Mouse (Mus musculus) erythroblast, embryonic 14.5 days (primary cell): ENCODE data around the gene Itfg2. TPM values are rescaled to one million over a fixed set of nuclear protein-coding genes. Genes with fewer than 3 reads are reported as not detected.
"Not testable (repeated sequence)": the region's sequence is repeated elsewhere in the genome, so short reads cannot be mapped to it uniquely, and the experiment has no call there.

Experiments
- H3K27me3 ChIP-seq: 2 replicates; pipeline ENCODE4 v1.6.1; 2012; ENCODE audit warnings: inconsistent platforms; ENCODE audit not compliant: control insufficient read depth
- H3K36me3 ChIP-seq: 2 replicates; pipeline ENCODE4 v1.6.1; 2012; ENCODE audit warnings: mild to moderate bottlenecking, inconsistent platforms; ENCODE audit not compliant: control insufficient read depth
- H3K4me1 ChIP-seq: 2 replicates; pipeline ENCODE4 v1.6.1; 2012; ENCODE audit warnings: inconsistent platforms; ENCODE audit not compliant: control insufficient read depth
- H3K4me3 ChIP-seq: replicated peaks from 2 replicates; pipeline ENCODE3; 2012; ENCODE audit warnings: moderate library complexity, mild to moderate bottlenecking, inconsistent platforms
- H3K9me3 ChIP-seq: 2 replicates; pipeline ENCODE4 v1.6.1; 2012; ENCODE audit warnings: low read length, inconsistent platforms, mixed read lengths; ENCODE audit not compliant: control insufficient read depth
- GATA1 ChIP-seq: IDR thresholded peaks from 2 replicates; pipeline ENCODE4 v1.6.1; 2012; ENCODE audit warnings: low read length, inconsistent platforms, mixed read lengths
- TAL1 ChIP-seq: IDR thresholded peaks from 3 replicates; pipeline ENCODE4 v1.6.1; 2012; ENCODE audit warnings: low read length, inconsistent platforms, mixed read lengths
- polyA plus RNA-seq: library from polyadenylated mRNA; stranded (reverse); fragments of >175 nt; gene quantifications from 2 replicates; pipeline ENCODE4 v1.2.3, GENCODE M21; 2012

The Itfg2 gene
- polyA plus RNA-seq, 1 experiment, result 1.9 TPM

DNA sequence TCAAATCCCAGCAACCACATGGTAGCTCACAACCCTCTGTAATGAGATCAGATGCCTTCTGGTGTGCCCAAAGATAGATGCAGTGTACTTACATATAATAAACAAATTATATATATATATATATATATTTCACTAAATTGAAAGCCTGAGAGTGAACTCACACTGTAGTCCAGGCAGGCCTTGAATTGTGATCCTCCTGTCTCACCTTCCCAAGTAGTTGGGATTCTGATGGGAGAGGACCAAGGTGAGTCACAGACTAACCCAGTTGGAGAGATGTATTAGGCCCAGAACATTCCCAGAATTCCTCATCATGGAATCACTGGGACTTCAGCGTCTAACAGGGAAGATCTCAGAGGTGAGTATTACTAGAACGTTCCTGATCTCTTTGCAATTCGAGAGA, 25.7 kb downstream of the Itfg2 start, which contains the start of gene Nrip2:
Gene Nrip2, plus strand, starts transcription at position 301 of the 400 bp plus-strand sequence.
- no peaks in the 10 kb centered on the region for H3K36me3 ChIP-seq
- no peaks in the 10 kb centered on the region for H3K27me3 ChIP-seq
- H3K4me3 ChIP-seq, result no peak within 1 kb of the TSS
- no peaks in the 10 kb centered on the region for H3K4me1 ChIP-seq
- TF ChIP-seq GATA1 (no peak), TAL1 (no peak)
- H3K9me3 ChIP-seq, result no peaks in the 10 kb centered on the region

DNA sequence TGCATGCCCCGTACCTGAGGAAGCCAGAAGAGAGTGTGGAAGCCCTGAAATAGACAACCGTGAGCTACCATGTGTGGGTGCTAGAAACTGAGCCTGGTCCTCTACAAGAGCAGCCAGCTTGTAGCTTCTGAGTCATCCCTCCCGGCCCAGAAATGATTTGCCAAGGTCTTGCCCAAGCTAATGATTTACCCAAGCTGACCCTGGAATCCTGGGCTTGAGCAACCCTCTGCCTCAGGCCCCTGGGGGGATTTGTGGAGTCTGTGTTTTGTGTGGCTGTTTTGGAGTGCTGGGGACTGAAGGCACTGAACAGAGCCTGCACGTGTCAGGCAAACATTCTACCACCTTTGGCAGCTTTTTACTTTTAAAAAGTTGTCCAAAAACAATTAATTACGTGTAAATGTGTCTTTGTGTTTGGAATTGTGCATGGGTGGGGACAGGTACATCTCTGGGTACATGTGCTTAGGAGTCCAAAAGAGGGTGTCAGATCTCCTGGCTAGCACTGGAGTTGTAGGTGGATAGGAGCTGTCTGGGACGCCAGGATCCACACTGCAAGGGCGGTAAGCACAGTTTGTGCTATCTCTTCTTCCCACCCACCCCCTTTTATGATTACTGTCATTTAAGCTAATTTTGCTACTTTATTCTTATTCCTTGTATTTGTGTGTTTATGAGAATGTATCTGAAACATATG, 27.0 kb downstream of the Itfg2 start:
- Histone ChIP-seq H3K27me3 (no peaks in the 10 kb centered on the region), H3K4me3 (no peak overlapping the region), H3K9me3 (no peaks in the 10 kb centered on the region), H3K4me1 (no peaks in the 10 kb centered on the region), H3K36me3 (no peaks in the 10 kb centered on the region)
- no peak for TF ChIP-seq TAL1
- TF ChIP-seq GATA1, result no peak

DNA sequence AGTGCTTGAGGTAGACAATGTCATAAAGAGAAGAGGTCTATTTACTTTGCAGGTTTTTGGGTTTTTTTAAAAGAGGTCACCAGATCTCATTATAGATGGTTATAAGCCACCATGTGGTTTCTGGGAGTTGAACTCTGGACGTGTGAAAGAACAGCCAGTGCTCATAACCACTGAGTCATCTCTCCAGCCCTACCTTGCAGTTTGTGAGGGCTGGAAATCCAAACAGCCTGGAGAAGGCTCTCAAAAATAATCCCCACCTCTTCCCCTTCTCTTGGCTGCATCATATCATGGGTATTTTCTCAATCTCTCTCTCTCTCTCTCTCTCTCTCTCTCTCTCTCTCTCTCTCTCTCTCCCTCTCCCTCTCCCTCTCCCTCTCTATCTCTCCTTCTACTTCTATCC, 34.0 kb downstream of the Itfg2 start:
- Histone ChIP-seq H3K27me3 (no peaks in the 10 kb centered on the region), H3K36me3 (no peaks in the 10 kb centered on the region), H3K4me1 (no peaks in the 10 kb centered on the region), H3K9me3 (no peaks in the 10 kb centered on the region), H3K4me3 (no peak overlapping the region)
- no peak for TF ChIP-seq GATA1
- TF ChIP-seq TAL1, result no peak

DNA sequence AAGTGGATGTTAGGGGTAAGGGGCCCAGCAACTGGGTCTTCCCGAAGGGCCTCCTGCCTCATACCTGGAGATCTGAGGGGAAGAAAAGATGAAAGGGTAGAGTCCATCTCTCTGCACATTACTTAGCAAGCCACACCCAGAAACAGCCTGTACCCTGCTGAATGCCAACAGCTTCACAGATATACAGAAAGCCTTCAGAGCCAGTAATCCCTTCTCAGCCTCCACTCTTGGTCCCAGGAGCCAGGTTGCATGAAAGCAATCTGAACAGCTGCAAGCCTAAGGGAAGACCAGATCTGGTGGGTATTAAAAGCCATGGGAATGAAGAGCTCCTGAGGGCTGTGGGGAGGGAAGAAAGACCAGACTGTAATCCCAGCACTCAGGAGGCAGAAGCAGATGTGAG, 35.5 kb downstream of the Itfg2 start:
- TF ChIP-seq GATA1 (no peak), TAL1 (no peak)
- Histone ChIP-seq H3K36me3 (no peaks in the 10 kb centered on the region), H3K4me1 (no peaks in the 10 kb centered on the region), H3K9me3 (no peaks in the 10 kb centered on the region), H3K27me3 (no peaks in the 10 kb centered on the region), H3K4me3 (no peak overlapping the region)

DNA sequence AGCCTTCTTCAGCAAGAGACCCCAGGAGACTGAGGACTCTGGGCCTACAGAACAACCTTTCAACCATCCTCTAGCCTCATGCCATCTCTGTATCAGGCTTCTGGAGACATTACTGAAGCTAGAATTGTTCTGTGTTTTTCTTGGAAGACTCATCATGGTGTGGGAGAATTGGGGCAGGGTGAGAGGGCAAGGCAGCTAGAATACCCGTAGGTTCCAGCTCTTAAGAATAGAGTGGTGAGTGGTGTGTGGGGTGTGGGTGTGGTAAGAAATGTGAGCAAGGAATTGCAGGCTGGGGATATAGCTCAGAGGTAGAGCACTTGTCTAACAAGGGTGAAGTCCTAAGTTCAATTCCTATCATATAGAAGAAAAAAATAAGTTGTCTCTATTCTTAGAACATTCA, 39.7 kb downstream of the Itfg2 start:
- Histone ChIP-seq H3K4me1 (no peaks in the 10 kb centered on the region), H3K36me3 (no peaks in the 10 kb centered on the region), H3K27me3 (no peaks in the 10 kb centered on the region), H3K4me3 (no peak overlapping the region), H3K9me3 (no peaks in the 10 kb centered on the region)
- TF ChIP-seq TAL1 (no peak), GATA1 (no peak)

DNA sequence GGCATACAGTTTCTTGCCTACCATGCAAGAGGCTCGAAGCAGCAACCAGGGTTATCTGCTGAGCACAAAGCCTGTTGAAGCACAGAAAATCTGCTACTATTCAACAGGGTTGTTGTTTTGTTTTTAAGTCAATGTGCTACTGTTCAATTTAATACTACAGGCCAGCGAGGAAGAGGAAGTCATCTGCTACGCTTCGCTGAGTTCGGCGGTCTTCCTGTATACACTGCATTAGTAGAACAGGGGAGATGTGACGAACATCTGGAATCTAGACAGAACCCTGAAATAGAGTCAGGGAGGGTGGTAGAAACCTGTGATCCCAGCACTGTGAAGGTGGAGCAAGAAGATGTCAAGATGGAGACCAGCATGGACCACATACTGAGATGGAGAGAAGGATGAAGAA, 41.0 kb downstream of the Itfg2 start:
- no peaks in the 10 kb centered on the region for H3K27me3 ChIP-seq
- TF ChIP-seq GATA1, result no peak
- no peak for TF ChIP-seq TAL1
- H3K36me3 ChIP-seq, result no peaks in the 10 kb centered on the region
- H3K9me3 ChIP-seq, result no peaks in the 10 kb centered on the region
- H3K4me1 ChIP-seq, result no peaks in the 10 kb centered on the region
- H3K4me3 ChIP-seq, result no peak overlapping the region

DNA sequence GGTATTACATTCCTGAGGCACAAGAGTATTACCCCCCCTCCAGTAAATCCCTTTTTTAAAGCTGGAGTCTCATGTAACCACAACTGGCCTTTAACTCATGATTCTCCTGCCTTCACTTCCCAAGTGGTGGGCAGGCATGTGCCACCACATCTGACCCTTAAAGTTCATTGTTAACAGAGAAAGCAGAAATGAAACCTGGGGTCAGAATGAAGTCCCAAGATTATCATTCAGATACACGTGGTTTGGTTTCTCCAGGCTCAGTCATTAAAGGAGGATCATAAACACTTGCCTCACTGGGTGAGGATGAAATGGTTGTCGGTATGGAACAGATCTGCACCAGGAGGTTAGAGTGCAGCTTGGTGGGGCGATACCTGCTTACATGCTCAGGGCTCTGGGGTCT, 43.5 kb downstream of the Itfg2 start:
- no peaks in the 10 kb centered on the region for H3K9me3 ChIP-seq
- no peaks in the 10 kb centered on the region for H3K27me3 ChIP-seq
- H3K36me3 ChIP-seq, result peaks cover 7% of the 10 kb centered on the region
- TF ChIP-seq GATA1, result no peak
- TF ChIP-seq TAL1, result no peak
- no peak overlapping the region for H3K4me3 ChIP-seq
- no peaks in the 10 kb centered on the region for H3K4me1 ChIP-seq

DNA sequence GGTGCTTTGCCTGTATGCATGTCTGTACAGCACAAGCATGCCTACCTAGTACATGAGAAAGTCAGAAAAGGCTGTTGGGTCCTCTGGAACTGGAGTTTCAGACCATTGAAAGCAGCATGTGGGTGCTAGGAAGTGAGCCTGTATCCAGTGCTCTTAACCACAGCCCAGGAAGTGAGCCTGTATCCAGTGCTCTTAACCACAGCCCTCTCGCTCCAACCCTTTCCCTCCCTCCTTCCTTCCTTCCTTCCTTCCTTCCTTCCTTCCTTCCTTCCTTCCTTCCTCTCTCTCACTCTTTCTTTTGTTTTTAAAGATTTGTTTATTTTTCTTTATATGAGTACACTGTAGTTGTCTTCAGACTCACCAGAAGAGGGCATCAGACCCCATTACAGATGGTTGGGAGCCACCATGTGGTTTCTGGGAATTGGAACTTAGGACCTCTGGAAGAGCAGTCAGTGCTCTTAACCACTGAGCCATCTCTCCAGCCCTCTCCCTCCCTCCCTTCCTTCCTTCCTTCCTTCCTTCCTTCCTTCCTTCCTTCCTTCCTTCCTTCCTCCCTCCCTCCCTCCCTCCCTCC, 44.0 kb downstream of the Itfg2 start:
- H3K36me3 ChIP-seq, result peaks cover 12% of the 10 kb centered on the region
- H3K9me3 ChIP-seq, H3K4me1 ChIP-seq, H3K27me3 ChIP-seq, H3K4me3 ChIP-seq: not testable (repeated sequence)

DNA sequence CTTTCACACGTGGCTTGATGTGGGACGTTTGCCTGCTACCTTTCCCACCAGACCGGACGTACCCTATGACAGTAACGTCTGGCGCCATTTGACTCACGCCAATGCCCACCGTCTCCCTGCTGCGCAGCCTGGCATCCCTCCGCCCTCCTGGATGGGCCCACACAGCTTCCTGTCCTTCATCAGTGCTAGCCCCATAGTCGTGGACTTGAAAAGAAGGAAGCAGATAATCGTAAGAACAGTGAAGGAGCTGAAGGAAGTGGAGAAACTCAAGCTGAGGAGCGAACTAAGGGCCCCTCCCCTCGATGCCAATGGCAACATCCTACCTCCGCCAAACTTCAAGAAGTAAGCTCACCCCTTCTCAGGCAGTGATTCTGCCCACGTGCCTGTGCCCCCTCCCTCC, 45.1 kb downstream of the Itfg2 start:
- Histone ChIP-seq H3K9me3 (no peaks in the 10 kb centered on the region), H3K27me3 (no peaks in the 10 kb centered on the region), H3K36me3 (peaks cover 21% of the 10 kb centered on the region), H3K4me3 (no peak overlapping the region), H3K4me1 (no peaks in the 10 kb centered on the region)
- TF ChIP-seq TAL1, result no peak
- TF ChIP-seq GATA1, result no peak

DNA sequence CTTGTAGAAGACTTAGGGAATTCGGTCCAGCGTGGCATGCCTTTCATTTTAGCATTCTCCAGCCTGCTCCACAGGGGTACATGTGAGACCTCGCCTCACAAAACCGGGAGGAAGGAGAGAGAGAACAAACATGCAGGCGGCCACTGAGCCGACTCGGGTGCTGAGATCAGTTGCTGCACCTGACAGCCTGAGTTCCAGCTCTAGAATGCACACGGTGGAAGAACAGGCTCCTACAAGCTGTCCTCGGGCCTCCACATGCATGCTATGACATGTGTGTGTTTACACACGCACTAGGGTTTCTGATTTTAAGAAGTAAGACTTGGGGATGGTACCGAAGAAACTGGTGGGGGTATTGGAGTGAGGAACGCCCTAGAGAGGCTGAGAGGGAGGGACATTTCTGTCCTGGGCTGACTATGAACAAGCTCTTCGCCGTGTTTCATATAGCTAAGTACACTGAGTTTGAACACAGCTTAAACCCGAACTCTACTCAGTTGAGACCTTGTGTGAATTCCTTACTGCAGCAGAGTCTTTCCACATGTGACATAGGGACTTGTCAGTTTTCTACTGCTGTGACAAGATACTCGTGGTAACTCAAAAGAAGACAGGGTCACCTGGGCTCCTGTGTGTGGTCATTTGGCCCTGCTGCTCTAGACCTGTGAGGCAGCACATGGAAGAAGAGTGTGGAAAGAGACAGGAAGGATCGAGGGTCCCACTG, 48.2 kb downstream of the Itfg2 start:
- no peak for TF ChIP-seq TAL1
- TF ChIP-seq GATA1, result no peak
- Histone ChIP-seq H3K4me1 (no peaks in the 10 kb centered on the region), H3K36me3 (peaks cover 52% of the 10 kb centered on the region)

More for the DNA sequence above, 48.2 kb downstream of the Itfg2 start:
- Histone ChIP-seq H3K9me3 (no peaks in the 10 kb centered on the region), H3K27me3 (no peaks in the 10 kb centered on the region), H3K4me3 (no peak overlapping the region)
